Mouse (Mus musculus): ENCODE results near the gene Saal1. TPM values are rescaled to one million over a fixed set of nuclear protein-coding genes. Genes with fewer than 3 reads are reported as not detected.

Gene Saal1
- polyA plus RNA-seq, 1 experiment: 14.4 TPM

GRCm38 (mm10) chr7:46723354-46723753 is 12.9 kb upstream of the Saal1 start:
- no peaks in the 10 kb centered on the region for H3K27me3 ChIP-seq (ENCODE audit: control insufficient read depth, insufficient read depth, low read length)
- TF ChIP-seq POLR2A (IDR thresholded peaks at IDR 0.05; ENCODE audit: control insufficient read depth, extremely low read depth, insufficient read depth, low read length, poor library complexity) (no peak), CTCF (IDR thresholded peaks at IDR 0.05; ENCODE audit: borderline replicate concordance, control insufficient read depth, extremely low read depth, insufficient read depth, low read length, poor library complexity) (no peak)
- no peak overlapping the region for H3K4me3 ChIP-seq (ENCODE audit: control insufficient read depth, insufficient read depth, low read length)
- H3K36me3 ChIP-seq (ENCODE audit: control insufficient read depth, insufficient read depth, low read length): no peaks in the 10 kb centered on the region
- no peaks in the 10 kb centered on the region for H3K4me1 ChIP-seq (replicated peaks; ENCODE audit: control insufficient read depth, insufficient read depth, low read length)
- DNase-seq: no peak
- no peak overlapping the region for H3K27ac ChIP-seq (ENCODE audit: control insufficient read depth, insufficient read depth, low read length)
- 97% methylated on average over 6 of the region's 6 CpGs for WGBS

GRCm38 (mm10) chr7:46720460-46720859 is 10.0 kb upstream of the Saal1 start:
- no peaks in the 10 kb centered on the region for H3K4me1 ChIP-seq (replicated peaks; ENCODE audit: control insufficient read depth, insufficient read depth, low read length)
- no peak for DNase-seq
- no peak overlapping the region for H3K4me3 ChIP-seq (ENCODE audit: control insufficient read depth, insufficient read depth, low read length)
- 70% methylated on average over 9 of the region's 9 CpGs for WGBS
- H3K27me3 ChIP-seq (ENCODE audit: control insufficient read depth, insufficient read depth, low read length): no peaks in the 10 kb centered on the region; the same call in 1 of the 2 replicates
- H3K27ac ChIP-seq (ENCODE audit: control insufficient read depth, insufficient read depth, low read length): no peak overlapping the region
- H3K36me3 ChIP-seq (ENCODE audit: control insufficient read depth, insufficient read depth, low read length): no peaks in the 10 kb centered on the region
- TF ChIP-seq POLR2A (IDR thresholded peaks at IDR 0.05; ENCODE audit: control insufficient read depth, extremely low read depth, insufficient read depth, low read length, poor library complexity): no peak
- no peak for TF ChIP-seq CTCF (IDR thresholded peaks at IDR 0.05; ENCODE audit: borderline replicate concordance, control insufficient read depth, extremely low read depth, insufficient read depth, low read length, poor library complexity)

GRCm38 (mm10) chr7:46719526-46719925 is 9.0 kb upstream of the Saal1 start:
- no peak overlapping the region for H3K4me3 ChIP-seq (ENCODE audit: control insufficient read depth, insufficient read depth, low read length)
- no peak for DNase-seq
- no peak overlapping the region for H3K27ac ChIP-seq (ENCODE audit: control insufficient read depth, insufficient read depth, low read length)
- no peaks in the 10 kb centered on the region for H3K36me3 ChIP-seq (ENCODE audit: control insufficient read depth, insufficient read depth, low read length)
- WGBS: 89% methylated on average over 7 of the region's 7 CpGs
- H3K4me1 ChIP-seq (replicated peaks; ENCODE audit: control insufficient read depth, insufficient read depth, low read length): no peaks in the 10 kb centered on the region
- no peak for TF ChIP-seq POLR2A (IDR thresholded peaks at IDR 0.05; ENCODE audit: control insufficient read depth, extremely low read depth, insufficient read depth, low read length, poor library complexity)
- TF ChIP-seq CTCF (IDR thresholded peaks at IDR 0.05; ENCODE audit: borderline replicate concordance, control insufficient read depth, extremely low read depth, insufficient read depth, low read length, poor library complexity): no peak
- H3K27me3 ChIP-seq (ENCODE audit: control insufficient read depth, insufficient read depth, low read length): no peaks in the 10 kb centered on the region; the same call in 1 of the 2 replicates

GRCm38 (mm10) chr7:46718591-46719270 is 8.3 kb upstream of the Saal1 start:
- Histone ChIP-seq H3K4me1 (replicated peaks; ENCODE audit: control insufficient read depth, insufficient read depth, low read length) (no peaks in the 10 kb centered on the region), H3K36me3 (ENCODE audit: control insufficient read depth, insufficient read depth, low read length) (no peaks in the 10 kb centered on the region), H3K27me3 (ENCODE audit: control insufficient read depth, insufficient read depth, low read length) (no peaks in the 10 kb centered on the region; the same call in 1 of the 2 replicates), H3K27ac (ENCODE audit: control insufficient read depth, insufficient read depth, low read length) (no peak overlapping the region), H3K4me3 (ENCODE audit: control insufficient read depth, insufficient read depth, low read length) (no peak overlapping the region)
- no peak for TF ChIP-seq CTCF (IDR thresholded peaks at IDR 0.05; ENCODE audit: borderline replicate concordance, control insufficient read depth, extremely low read depth, insufficient read depth, low read length, poor library complexity)
- TF ChIP-seq POLR2A (IDR thresholded peaks at IDR 0.05; ENCODE audit: control insufficient read depth, extremely low read depth, insufficient read depth, low read length, poor library complexity): no peak
- 86% methylated on average over 7 of the region's 7 CpGs for WGBS
- DNase-seq: no peak

- DNase-seq: no peak
- no peaks in the 10 kb centered on the region for H3K36me3 ChIP-seq (ENCODE audit: control insufficient read depth, insufficient read depth, low read length)
- TF ChIP-seq POLR2A (IDR thresholded peaks at IDR 0.05; ENCODE audit: control insufficient read depth, extremely low read depth, insufficient read depth, low read length, poor library complexity) (no peak), CTCF (IDR thresholded peaks at IDR 0.05; ENCODE audit: borderline replicate concordance, control insufficient read depth, extremely low read depth, insufficient read depth, low read length, poor library complexity) (no peak)
- WGBS: 22% methylated on average over 5 of the region's 5 CpGs
- H3K4me1 ChIP-seq (replicated peaks; ENCODE audit: control insufficient read depth, insufficient read depth, low read length): peaks cover 6% of the 10 kb centered on the region
- no peaks in the 10 kb centered on the region; the same call in 1 of the 2 replicates for H3K27me3 ChIP-seq (ENCODE audit: control insufficient read depth, insufficient read depth, low read length)
- H3K4me3 ChIP-seq (ENCODE audit: control insufficient read depth, insufficient read depth, low read length): no peak overlapping the region
- H3K27ac ChIP-seq (ENCODE audit: control insufficient read depth, insufficient read depth, low read length): no peak overlapping the region
Measured at GRCm38 (mm10) chr7:46716897-46717296, 6.4 kb upstream of the Saal1 start.

- H3K4me1 ChIP-seq (replicated peaks; ENCODE audit: control insufficient read depth, insufficient read depth, low read length): peaks cover 6% of the 10 kb centered on the region
- no peaks in the 10 kb centered on the region for H3K36me3 ChIP-seq (ENCODE audit: control insufficient read depth, insufficient read depth, low read length)
- no peak for TF ChIP-seq POLR2A (IDR thresholded peaks at IDR 0.05; ENCODE audit: control insufficient read depth, extremely low read depth, insufficient read depth, low read length, poor library complexity)
- no peak for TF ChIP-seq CTCF (IDR thresholded peaks at IDR 0.05; ENCODE audit: borderline replicate concordance, control insufficient read depth, extremely low read depth, insufficient read depth, low read length, poor library complexity)
- no peak within 1 kb of the TSS for H3K4me3 ChIP-seq (ENCODE audit: control insufficient read depth, insufficient read depth, low read length)
- WGBS: 94% methylated on average over 5 of the region's 5 CpGs
- no peaks in the 10 kb centered on the region; the same call in 1 of the 2 replicates for H3K27me3 ChIP-seq (ENCODE audit: control insufficient read depth, insufficient read depth, low read length)
- no peak for DNase-seq
- no peak within 1 kb of the TSS for H3K27ac ChIP-seq (ENCODE audit: control insufficient read depth, insufficient read depth, low read length)
Measured at GRCm38 (mm10) chr7:46715600-46715999, 5.1 kb upstream of the Saal1 start, which contains the start of gene Saa3. Gene Saa3, minus strand, starts transcription at chr7:46715700.
